Mouse (Mus musculus) lung, adult 2 months (tissue): ENCODE measurements around the gene Pcnx2. TPM values are rescaled to one million over a fixed set of nuclear protein-coding genes. Genes with fewer than 3 reads are reported as not detected.

Source experiments
- DNase-seq: peaks from one replicate; pipeline ENCODE4 v3.0.0; 2022
- H3K4me1 ChIP-seq: fragments of 200-500 bp; 2 replicates; pipeline ENCODE4 v1.6.1; 2011; ENCODE audit warnings: low read length; ENCODE audit not compliant: control insufficient read depth, insufficient read depth
- H3K4me3 ChIP-seq: fragments of 200-500 bp; replicated peaks from 2 replicates; pipeline ENCODE3; 2011; ENCODE audit warnings: low read depth, mild to moderate bottlenecking, control low read depth, low read length; ENCODE audit errors: extremely low read depth
- CTCF ChIP-seq: fragments of 200-500 bp; IDR thresholded peaks from 2 replicates; pipeline ENCODE4 v1.5.1; 2011; ENCODE audit warnings: mild to moderate bottlenecking, low read length, control low read depth; ENCODE audit not compliant: insufficient read depth
- POLR2A ChIP-seq: fragments of 200-500 bp; IDR thresholded peaks from 2 replicates; pipeline ENCODE4 v1.6.1; 2011; ENCODE audit warnings: low read depth, mild to moderate bottlenecking, control low read depth, low read length, borderline replicate concordance; ENCODE audit errors: extremely low read depth
- WGBS: fragments of 180-500 bp; shearing (Covaris S2); methylation state at CpG from one replicate; pipeline ENCODE4 v1.1.7; 2018; 5-methylcytosine and 5-hydroxymethylcytosine counted together
- polyA plus RNA-seq: library from polyadenylated mRNA; depleted of rRNA; stranded (reverse); fragments of >200 nt; gene quantifications from 2 replicates; pipeline ENCODE4 v1.2.3, GENCODE M21; 2012

The Pcnx2 gene
- polyA plus RNA-seq, 1 experiment, result 2.1 TPM

- Histone ChIP-seq H3K4me1 (no peaks in the 10 kb centered on the region), H3K4me3 (no peak overlapping the region)
- 74% methylated on average over 14 of the region's 15 CpGs for WGBS
- TF ChIP-seq CTCF (no peak), POLR2A (no peak)
- no peak for DNase-seq
Measured at GRCm38 (mm10) chr8:125843122-125843836, 54.8 kb downstream of the Pcnx2 start.

GRCm38 (mm10) chr8:125842158-125842557 lies 56.0 kb downstream of the Pcnx2 start:
- Histone ChIP-seq H3K4me3 (no peak overlapping the region), H3K4me1 (no peaks in the 10 kb centered on the region)
- 42% methylated on average over 7 of the region's 7 CpGs for whole genome bisulfite sequencing
- TF ChIP-seq POLR2A (no peak), CTCF (no peak)
- DNase-seq, result no peak

GRCm38 (mm10) chr8:125824688-125825087 lies 73.4 kb downstream of the Pcnx2 start:
- 51% methylated on average over 2 of the region's 2 CpGs for WGBS
- Histone ChIP-seq H3K4me1 (no peaks in the 10 kb centered on the region; the same call in 1 of the 2 replicates), H3K4me3 (no peak overlapping the region)
- DNase-seq, result no peak
- no peak for TF ChIP-seq CTCF
- no peak for TF ChIP-seq POLR2A

- H3K4me3 ChIP-seq, result no peak overlapping the region
- no peak for TF ChIP-seq CTCF
- TF ChIP-seq POLR2A, result no peak
- no peaks in the 10 kb centered on the region; the same call in 1 of the 2 replicates for H3K4me1 ChIP-seq
- no peak for DNase-seq
- 32% methylated on average over 12 of the region's 12 CpGs for WGBS
Measured at GRCm38 (mm10) chr8:125823719-125824118, 74.4 kb downstream of the Pcnx2 start.

- H3K4me3 ChIP-seq, result no peak overlapping the region
- DNase-seq, result no peak
- H3K4me1 ChIP-seq, result no peaks in the 10 kb centered on the region; the same call in 1 of the 2 replicates
- 80% methylated on average over 14 of the region's 14 CpGs for WGBS
- TF ChIP-seq CTCF (no peak), POLR2A (no peak)
Measured at GRCm38 (mm10) chr8:125822065-125822464, 76.1 kb downstream of the Pcnx2 start.

- WGBS, result 54% methylated on average over 7 of the region's 7 CpGs
- TF ChIP-seq POLR2A, result no peak
- TF ChIP-seq CTCF, result no peak
- Histone ChIP-seq H3K4me1 (no peaks in the 10 kb centered on the region; the same call in 1 of the 2 replicates), H3K4me3 (no peak overlapping the region)
- DNase-seq, result no peak
Measured at GRCm38 (mm10) chr8:125819797-125820196, 78.3 kb downstream of the Pcnx2 start.

- DNase-seq, result no peak
- 40% methylated on average over 9 of the region's 9 CpGs for WGBS
- Histone ChIP-seq H3K4me1 (no peaks in the 10 kb centered on the region; the same call in 1 of the 2 replicates), H3K4me3 (no peak overlapping the region)
- no peak for TF ChIP-seq CTCF
- no peak for TF ChIP-seq POLR2A
Measured at GRCm38 (mm10) chr8:125818796-125819195, 79.3 kb downstream of the Pcnx2 start.

GRCm38 (mm10) chr8:125816742-125817141 lies 81.4 kb downstream of the Pcnx2 start:
- no peak for TF ChIP-seq POLR2A
- no peak for TF ChIP-seq CTCF
- Histone ChIP-seq H3K4me1 (no peaks in the 10 kb centered on the region), H3K4me3 (no peak overlapping the region)
- DNase-seq, result no peak
- 71% methylated on average over 5 of the region's 5 CpGs for WGBS

- peaks cover 4% of the 10 kb centered on the region for H3K4me1 ChIP-seq
- TF ChIP-seq CTCF, result no peak
- TF ChIP-seq POLR2A, result no peak
- H3K4me3 ChIP-seq, result no peak overlapping the region
- 78% methylated on average over 6 of the region's 6 CpGs for WGBS
- no peak for DNase-seq
Measured at GRCm38 (mm10) chr8:125808826-125809225, 89.3 kb downstream of the Pcnx2 start.

GRCm38 (mm10) chr8:125807905-125808310 lies 90.2 kb downstream of the Pcnx2 start:
- no peak for TF ChIP-seq POLR2A
- TF ChIP-seq CTCF, result no peak
- Histone ChIP-seq H3K4me1 (peaks cover 4% of the 10 kb centered on the region), H3K4me3 (no peak overlapping the region)
- 58% methylated on average over 12 of the region's 12 CpGs for WGBS
- DNase-seq, result no peak
